In genomic region chr2:169915326-169915725, GRCm38 (mm10) we compare ENCODE assay signal across 22 mouse cellular contexts.
DNase-seq lines count a peak whose midpoint lies in the region; ATAC-seq and TF ChIP-seq lines count a peak whose summit lies in the region.
"Had no signal": no experiment of that assay in that cellular context is flagged by ENCODE, and none has a peak within 500 bp of the region (broad histone marks: within the 10 kb centered on the region; RNA-seq: fewer than 3 reads in every experiment).

No protein-coding gene starts in this region.

- H3K4me3 ChIP-seq in E14TG2a.4 (replicated peaks; ENCODE audit: low read length) = peak overlapping the region; percentile 73
- H3K4me3 ChIP-seq in ES-Bruce4 (ENCODE audit: low read depth, low read length) = peak overlapping the region; percentile 63
- peak overlapping the region; percentile 52 to 71 for H3K4me3 ChIP-seq in ES-E14 (ENCODE audit: insufficient read depth in 1 of 2, low read depth in 1 of 2, low read length in 2 of 2, poor library complexity in 1 of 2, severe bottlenecking in 1 of 2)
- H3K4me3 ChIP-seq in forebrain, postnatal 0 days (ENCODE audit: low read depth, low read length) = no peak overlapping the region
- H3K4me3 ChIP-seq: embryonic facial prominence, embryonic 13.5 days; embryonic facial prominence, embryonic 15.5 days; erythroblast, embryonic 14.5 days; forebrain, embryonic 10.5 days; forebrain, embryonic 12.5 days had no signal

- H3K9ac ChIP-seq in ES-Bruce4 (ENCODE audit: low read depth, poor library complexity, severe bottlenecking) (peak overlapping the region; percentile 21; the same call in 1 of the 2 replicates), ES-E14 (ENCODE audit: insufficient read depth, low read depth, low read length, poor library complexity, severe bottlenecking) (peak overlapping the region; percentile 45; the same call in 1 of the 2 replicates)
- H3K9ac ChIP-seq in forebrain, postnatal 0 days = no peak overlapping the region
- H3K9ac ChIP-seq: embryonic facial prominence, embryonic 13.5 days; embryonic facial prominence, embryonic 15.5 days; forebrain, embryonic 12.5 days had no signal

- in situ Hi-C loops in ES-E14 (cut with MboI; ENCODE audit: low sequenced_read_pairs in 2 of 2, unreplicated experiment in 2 of 2) = no loop called here

- DNase-seq in ES-E14 (ENCODE audit: low read depth, low spot score) = no peak
- peak; percentile 52 for DNase-seq in ZHBTc4 (ENCODE audit: low read depth, low spot score)
- DNase-seq in forebrain, postnatal 0 days = no peak
- no peak for DNase-seq in left cerebral cortex, postnatal 36 days (ENCODE audit: low spot score in 2 of 2)
- DNase-seq in liver = no peak
- DNase-seq: adrenal gland, adult 2 months; adrenal gland, postnatal 10 days; adrenal gland, postnatal 25 days; cerebellum, adult 11 months; cerebellum, adult 8-10 months; cerebellum, adult 9-11 months; cerebellum, postnatal 36 days; embryo, embryonic 11 days had no signal

- intact Hi-C loops in left cerebral cortex, postnatal 36 days (cut with DNase I) = no loop called here

- no peak overlapping the region for H3K4me2 ChIP-seq in forebrain, postnatal 0 days (ENCODE audit: low read depth)
- H3K4me2 ChIP-seq: embryonic facial prominence, embryonic 13.5 days; embryonic facial prominence, embryonic 15.5 days; forebrain, embryonic 12.5 days had no signal

- H3K27me3 ChIP-seq in E14TG2a.4 (ENCODE audit: insufficient read depth, low read length) = peaks cover 12% of the 10 kb centered on the region; the same call in 1 of the 2 replicates
- no peaks in the 10 kb centered on the region for H3K27me3 ChIP-seq in ES-Bruce4 (ENCODE audit: control insufficient read depth, insufficient read depth, low read length, poor library complexity, severe bottlenecking)
- H3K27me3 ChIP-seq in forebrain, postnatal 0 days (ENCODE audit: insufficient read depth, low read length) = no peaks in the 10 kb centered on the region
- H3K27me3 ChIP-seq: embryonic facial prominence, embryonic 13.5 days; embryonic facial prominence, embryonic 15.5 days; forebrain, embryonic 12.5 days had no signal

- no peak for TF ChIP-seq POLR2A in ES-Bruce4 (IDR thresholded peaks at IDR 0.05; ENCODE audit: insufficient read depth, low read length)

- H3K9me3 ChIP-seq in E14TG2a.4 (ENCODE audit: low read length) = no peaks in the 10 kb centered on the region
- H3K9me3 ChIP-seq in ES-Bruce4 (replicated peaks; ENCODE audit: control insufficient read depth, insufficient read depth, low read length, poor library complexity, severe bottlenecking) = no peaks in the 10 kb centered on the region
- H3K9me3 ChIP-seq in ES-E14 (ENCODE audit: control insufficient read depth, insufficient read depth, low read depth, low read length) = no peaks in the 10 kb centered on the region
- no peaks in the 10 kb centered on the region for H3K9me3 ChIP-seq in forebrain, postnatal 0 days (ENCODE audit: low read length)
- H3K9me3 ChIP-seq: embryonic facial prominence, embryonic 13.5 days; embryonic facial prominence, embryonic 15.5 days; forebrain, embryonic 10.5 days; forebrain, embryonic 12.5 days had no signal

- peak overlapping the region; percentile 47 for H3K27ac ChIP-seq in ES-Bruce4 (ENCODE audit: insufficient read depth, low read length)
- peak overlapping the region; percentile 19; the same call in 1 of the 2 replicates for H3K27ac ChIP-seq in ES-E14 (ENCODE audit: insufficient read depth, low read depth, low read length, poor library complexity, severe bottlenecking)
- H3K27ac ChIP-seq in forebrain, postnatal 0 days (ENCODE audit: low read depth, low read length) = no peak overlapping the region
- H3K27ac ChIP-seq: embryonic facial prominence, embryonic 13.5 days; embryonic facial prominence, embryonic 15.5 days; forebrain, embryonic 10.5 days; forebrain, embryonic 12.5 days had no signal

- H3K4me1 ChIP-seq in E14TG2a.4 (replicated peaks; ENCODE audit: low read depth, low read length) = peaks cover 71% of the 10 kb centered on the region
- peaks cover 5% of the 10 kb centered on the region for H3K4me1 ChIP-seq in ES-Bruce4 (ENCODE audit: control insufficient read depth, insufficient read depth, low read length)
- H3K4me1 ChIP-seq in ES-E14 (ENCODE audit: control insufficient read depth in 2 of 2, insufficient read depth in 2 of 2, low read length in 2 of 2, poor library complexity in 1 of 2) = peaks cover 13 to 15% of the 10 kb centered on the region in 2 experiments
- 0 out of 2 replicates have a peak, but pooled peaks cover 8% of the 10 kb centered on the region for H3K4me1 ChIP-seq in forebrain, postnatal 0 days (ENCODE audit: insufficient read depth)
- H3K4me1 ChIP-seq: embryonic facial prominence, embryonic 13.5 days; embryonic facial prominence, embryonic 15.5 days had no signal

- H3K36me3 ChIP-seq in E14TG2a.4 (ENCODE audit: insufficient read depth, low read length) = no peaks in the 10 kb centered on the region
- no peaks in the 10 kb centered on the region for H3K36me3 ChIP-seq in ES-Bruce4 (ENCODE audit: control insufficient read depth, insufficient read depth, low read length, poor library complexity, severe bottlenecking)
- H3K36me3 ChIP-seq in ES-E14 (ENCODE audit: control insufficient read depth, insufficient read depth, low read length, poor library complexity, severe bottlenecking) = no peaks in the 10 kb centered on the region
- H3K36me3 ChIP-seq in forebrain, postnatal 0 days (ENCODE audit: insufficient read depth) = no peaks in the 10 kb centered on the region
- H3K36me3 ChIP-seq: embryonic facial prominence, embryonic 13.5 days; embryonic facial prominence, embryonic 15.5 days; forebrain, embryonic 10.5 days; forebrain, embryonic 12.5 days had no signal

- TF ChIP-seq CTCF in E14TG2a.4 (conservative IDR thresholded peaks at IDR 0.05; ENCODE audit: low read length) (no peak), ES-Bruce4 (IDR thresholded peaks at IDR 0.05; ENCODE audit: low read depth, low read length) (no peak)
- no peak for TF ChIP-seq CTCF in forebrain, postnatal 0 days (IDR thresholded peaks at IDR 0.05; ENCODE audit: low read depth)

- 69% methylated on average over 13 of the region's 13 CpGs for WGBS in forebrain, postnatal 0 days

- ATAC-seq in forebrain, postnatal 0 days = no peak
- ATAC-seq: forebrain, embryonic 14.5 days; forebrain, embryonic 16.5 days had no signal

- peak; percentile 70; the same call in 1 of the 2 replicates for TF ChIP-seq EP300 in ES-Bruce4 (IDR thresholded peaks at IDR 0.05; ENCODE audit: insufficient read depth, low read depth, low read length)

TF ChIP-seq in ES-E14, 5 proteins besides CTCF, POLR2A, EP300 and RAD21:
- no peak for TF ChIP-seq ZNF384 (IDR thresholded peaks at IDR 0.05; ENCODE audit: low read depth, low read length)
- TF ChIP-seq CHD2 (IDR thresholded peaks at IDR 0.05; ENCODE audit: low read depth, low read length) = no peak
- TF ChIP-seq HCFC1 (IDR thresholded peaks at IDR 0.05; ENCODE audit: borderline replicate concordance, insufficient read depth, low read length) = no peak
- no peak for TF ChIP-seq MAFK (IDR thresholded peaks at IDR 0.05; ENCODE audit: insufficient read depth, low read depth, low read length)
- no peak for TF ChIP-seq ZC3H11A (IDR thresholded peaks at IDR 0.05; ENCODE audit: borderline replicate concordance, low read depth, low read length)
